Mouse (Mus musculus): ENCODE measurements around the gene Tspan5. TPM values are rescaled to one million over a fixed set of nuclear protein-coding genes. Genes with fewer than 3 reads are reported as not detected.
A peak's percentile ranks its signal among the peaks of the same experiment; 100 is the strongest.

The Tspan5 gene
- polyA plus RNA-seq, 1 experiment from 2014 or later = 60.2 TPM

DNA sequence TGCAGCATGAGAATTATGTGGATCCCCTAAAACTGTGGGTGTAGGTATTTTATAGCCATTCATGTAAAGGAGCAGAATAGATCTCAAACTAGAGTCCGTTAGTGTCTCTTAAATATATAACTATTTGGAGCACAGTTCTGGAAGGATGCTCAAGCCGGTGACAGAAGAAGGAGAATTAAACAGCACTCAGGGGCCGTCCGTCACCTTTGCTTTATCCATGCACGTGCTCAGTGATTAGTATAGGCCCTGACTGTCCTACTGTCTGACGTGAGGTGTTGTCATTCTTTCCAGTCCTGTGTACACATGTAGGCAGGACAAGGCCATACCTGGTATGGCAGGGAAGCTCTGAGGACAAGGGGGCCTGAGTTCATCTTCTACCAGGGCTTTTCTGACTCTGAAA is 116.7 kb downstream of the Tspan5 start:
- Histone ChIP-seq H3K9ac (0 out of 2 replicates have a peak overlapping the region, but pooled peaks have one; percentile 6), H3K27ac (peak overlapping the region; percentile 68), H3K4me3 (no peak overlapping the region), H3K4me2 (no peak overlapping the region), H3K4me1 (peaks cover 81% of the 10 kb centered on the region), H3K27me3 (no peaks in the 10 kb centered on the region), H3K36me3 (ENCODE audit: poor library complexity, severe bottlenecking) (no peaks in the 10 kb centered on the region), H3K9me3 (replicated peaks) (no peaks in the 10 kb centered on the region)
- ATAC-seq = no peak
- 79% methylated on average over 6 of the region's 6 CpGs for WGBS

DNA sequence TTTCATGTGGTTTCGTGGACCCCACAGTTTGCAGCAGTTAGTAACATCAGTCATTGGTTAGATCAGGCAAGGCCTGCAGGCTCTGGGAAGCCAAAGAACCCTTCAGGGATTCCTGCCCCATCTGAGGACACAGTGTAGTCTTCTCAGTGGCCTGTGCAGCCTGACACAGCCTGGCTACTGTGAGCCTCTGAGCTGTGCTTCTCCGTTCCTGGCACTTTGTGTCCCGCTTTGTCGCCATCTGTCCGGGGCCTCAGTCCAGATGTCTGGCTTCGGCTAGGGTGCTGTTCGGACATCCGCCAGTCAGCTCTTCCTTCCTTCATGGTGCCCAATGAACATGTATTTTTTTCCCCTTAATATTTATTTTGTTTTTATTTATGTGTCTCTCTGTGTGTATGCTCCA is 117.2 kb downstream of the Tspan5 start:
- 0 out of 2 replicates have a peak, but pooled peaks have one; percentile 5 for ATAC-seq
- Histone ChIP-seq H3K9ac (0 out of 2 replicates have a peak overlapping the region, but pooled peaks have one; percentile 6), H3K4me1 (peaks cover 75% of the 10 kb centered on the region), H3K36me3 (ENCODE audit: poor library complexity, severe bottlenecking) (no peaks in the 10 kb centered on the region), H3K4me2 (no peak overlapping the region), H3K9me3 (replicated peaks) (no peaks in the 10 kb centered on the region), H3K27ac (peak overlapping the region; percentile 68), H3K27me3 (no peaks in the 10 kb centered on the region), H3K4me3 (no peak overlapping the region)
- 65% methylated on average over 8 of the region's 8 CpGs for WGBS

DNA sequence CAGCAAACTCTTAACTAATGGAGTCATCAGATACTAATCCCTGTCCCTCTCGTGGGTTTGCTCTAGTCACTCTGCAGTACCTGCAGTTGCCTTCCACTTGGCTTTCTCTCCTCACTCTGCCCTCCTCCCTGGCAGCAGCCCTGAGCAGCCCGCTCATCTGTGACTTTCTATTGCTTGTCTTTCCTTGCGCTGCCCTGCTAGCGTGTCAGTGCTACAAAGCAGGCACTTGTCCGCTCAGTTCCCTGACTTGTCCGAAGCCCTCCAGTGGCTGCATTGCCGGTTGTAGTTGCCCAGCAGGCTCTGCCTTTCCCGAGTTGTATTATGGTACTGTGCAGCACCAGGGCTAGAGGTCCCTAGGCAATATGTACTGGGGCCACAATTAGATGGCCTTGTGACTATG is 117.7 kb downstream of the Tspan5 start:
- Histone ChIP-seq H3K27ac (peak overlapping the region; percentile 40; the same call in 1 of the 2 replicates), H3K4me1 (peaks cover 70% of the 10 kb centered on the region), H3K27me3 (no peaks in the 10 kb centered on the region), H3K4me3 (no peak overlapping the region), H3K36me3 (ENCODE audit: poor library complexity, severe bottlenecking) (no peaks in the 10 kb centered on the region), H3K4me2 (no peak overlapping the region), H3K9ac (0 out of 2 replicates have a peak overlapping the region, but pooled peaks have one; percentile 19), H3K9me3 (replicated peaks) (no peaks in the 10 kb centered on the region)
- WGBS = 43% methylated on average over 8 of the region's 8 CpGs
- ATAC-seq = no peak

DNA sequence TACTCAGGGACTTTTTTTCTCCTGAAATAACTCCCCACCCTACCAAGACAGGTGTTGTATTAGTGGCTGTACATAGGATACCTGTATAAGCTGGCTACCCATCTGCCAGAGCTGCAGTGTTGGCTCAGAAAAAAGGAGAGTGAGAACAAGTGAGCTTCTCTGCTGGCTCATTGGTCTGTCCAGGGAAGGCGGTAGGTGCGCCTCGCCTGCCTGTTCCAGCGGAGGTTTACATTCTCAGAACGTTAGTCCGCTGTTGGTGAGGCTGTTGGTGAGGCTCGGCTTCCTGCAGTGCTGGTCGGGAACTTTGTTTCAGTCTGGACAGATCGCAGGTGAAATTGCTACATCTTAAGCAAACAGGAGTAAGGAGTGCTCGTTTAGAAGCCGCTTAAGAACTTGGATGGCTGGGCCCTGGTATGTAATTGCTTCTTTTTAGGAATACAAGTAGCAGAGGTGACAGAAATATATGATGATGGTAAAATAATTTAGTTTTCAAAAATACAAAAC is 118.3 kb downstream of the Tspan5 start:
- H3K27ac ChIP-seq = peak overlapping the region; percentile 40; the same call in 1 of the 2 replicates
- H3K9ac ChIP-seq = no peak overlapping the region
- WGBS = 61% methylated on average over 11 of the region's 11 CpGs
- no peaks in the 10 kb centered on the region for H3K27me3 ChIP-seq
- H3K4me1 ChIP-seq = peaks cover 64% of the 10 kb centered on the region
- no peak overlapping the region for H3K4me2 ChIP-seq
- no peak overlapping the region for H3K4me3 ChIP-seq
- H3K9me3 ChIP-seq (replicated peaks) = no peaks in the 10 kb centered on the region
- no peaks in the 10 kb centered on the region for H3K36me3 ChIP-seq (ENCODE audit: poor library complexity, severe bottlenecking)
- ATAC-seq = no peak

DNA sequence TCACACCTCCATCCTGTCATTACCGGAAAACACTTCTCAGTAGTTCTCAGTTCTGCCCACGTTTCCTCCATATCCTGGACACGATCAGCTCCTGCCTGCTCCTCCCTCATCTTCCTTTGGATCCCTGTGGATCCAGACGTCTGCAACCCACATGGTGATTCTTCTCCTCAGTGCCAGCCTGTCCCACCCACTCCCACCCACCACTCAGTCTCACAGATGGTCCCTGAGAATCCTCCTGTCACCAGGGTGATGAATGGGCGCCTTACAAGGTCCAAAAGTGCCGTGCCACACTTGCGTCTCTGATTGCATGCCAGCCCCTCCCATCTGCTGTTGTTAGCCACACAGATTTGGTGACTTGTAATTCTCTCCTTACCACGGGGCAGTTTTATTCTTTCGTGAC is 119.0 kb downstream of the Tspan5 start:
- Histone ChIP-seq H3K9ac (0 out of 2 replicates have a peak overlapping the region, but pooled peaks have one; percentile 3), H3K4me3 (no peak overlapping the region), H3K4me1 (peaks cover 57% of the 10 kb centered on the region), H3K9me3 (replicated peaks) (no peaks in the 10 kb centered on the region), H3K4me2 (no peak overlapping the region; the same call in 1 of the 2 replicates), H3K36me3 (ENCODE audit: poor library complexity, severe bottlenecking) (no peaks in the 10 kb centered on the region), H3K27ac (no peak overlapping the region; the same call in 1 of the 2 replicates), H3K27me3 (no peaks in the 10 kb centered on the region)
- peak; percentile 48 for ATAC-seq
- 50% methylated on average over 9 of the region's 9 CpGs for WGBS

DNA sequence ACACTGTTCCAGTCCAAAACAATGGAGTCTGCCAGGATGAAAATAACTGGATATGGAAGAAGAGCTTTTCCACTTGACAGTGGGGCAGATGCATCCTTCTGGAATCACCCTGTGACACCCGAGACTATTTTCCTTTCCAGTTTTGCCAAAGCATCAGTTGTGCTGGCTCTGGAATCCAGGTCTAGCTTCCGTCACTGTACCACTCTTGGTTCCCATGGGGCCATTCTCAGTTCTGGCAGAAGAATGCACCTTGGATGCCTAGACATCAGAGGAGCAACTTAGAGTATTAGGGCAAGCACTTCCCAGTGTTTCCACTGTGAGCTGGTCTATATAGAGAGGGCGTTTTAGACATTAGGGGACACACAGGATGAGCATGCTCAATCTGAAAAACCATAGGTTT is 119.6 kb downstream of the Tspan5 start:
- Histone ChIP-seq H3K36me3 (ENCODE audit: poor library complexity, severe bottlenecking) (no peaks in the 10 kb centered on the region), H3K4me2 (no peak overlapping the region), H3K27me3 (no peaks in the 10 kb centered on the region), H3K9ac (no peak overlapping the region), H3K27ac (no peak overlapping the region), H3K4me1 (peaks cover 51% of the 10 kb centered on the region), H3K4me3 (no peak overlapping the region), H3K9me3 (replicated peaks) (no peaks in the 10 kb centered on the region; the same call in 1 of the 2 replicates)
- WGBS = 83% methylated on average over 3 of the region's 3 CpGs
- no peak for ATAC-seq

DNA sequence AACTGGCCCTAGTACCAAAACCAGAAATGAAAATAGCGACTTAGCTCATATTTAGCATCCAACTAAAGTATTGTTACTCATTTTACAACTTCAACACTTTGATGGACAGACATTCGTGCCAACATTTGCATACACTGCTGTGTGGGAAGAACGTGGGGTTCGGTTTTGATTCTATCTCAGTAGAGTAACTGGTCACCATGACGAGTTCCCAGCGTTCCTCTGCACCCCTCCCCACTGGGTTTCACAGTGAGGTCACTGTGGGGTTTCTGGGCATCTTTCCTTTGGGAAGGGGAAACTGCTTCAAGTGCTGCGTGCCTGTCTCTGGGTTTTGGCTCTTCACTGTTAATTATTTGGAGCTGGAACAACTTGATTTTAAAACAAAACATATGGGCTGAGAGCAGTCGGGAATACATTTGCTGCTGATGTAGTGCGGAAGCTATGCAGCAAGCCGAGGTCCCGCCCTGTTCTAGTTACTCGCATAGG is 122.2 kb downstream of the Tspan5 start:
- H3K36me3 ChIP-seq (ENCODE audit: poor library complexity, severe bottlenecking) = no peaks in the 10 kb centered on the region
- H3K4me1 ChIP-seq = peaks cover 34% of the 10 kb centered on the region
- no peak overlapping the region for H3K9ac ChIP-seq
- H3K4me2 ChIP-seq = no peak overlapping the region
- 88% methylated on average over 12 of the region's 12 CpGs for WGBS
- H3K9me3 ChIP-seq (replicated peaks) = no peaks in the 10 kb centered on the region; the same call in 1 of the 2 replicates
- H3K27me3 ChIP-seq = no peaks in the 10 kb centered on the region
- H3K4me3 ChIP-seq = no peak overlapping the region
- no peak overlapping the region for H3K27ac ChIP-seq
- no peak for ATAC-seq

DNA sequence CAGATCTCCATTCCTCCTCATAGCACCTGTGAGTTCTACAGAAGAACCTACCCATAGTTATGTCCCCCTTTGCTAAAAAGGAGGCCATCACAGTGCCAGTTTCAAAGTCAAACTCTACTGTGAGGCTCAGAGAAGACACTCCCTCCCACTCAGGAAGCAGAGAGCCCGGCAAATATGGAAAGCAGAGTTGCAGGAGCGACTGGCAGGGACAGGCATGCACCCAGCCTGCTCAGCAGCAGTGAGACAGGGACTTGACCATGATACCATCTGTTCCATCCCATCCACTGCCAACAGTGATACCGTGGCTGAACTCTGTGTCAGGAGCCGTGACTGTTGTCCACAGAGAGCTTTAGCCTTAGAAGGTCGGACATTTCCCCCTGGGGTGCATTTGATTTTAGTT is 123.3 kb downstream of the Tspan5 start:
- Histone ChIP-seq H3K4me2 (no peak overlapping the region), H3K36me3 (ENCODE audit: poor library complexity, severe bottlenecking) (no peaks in the 10 kb centered on the region), H3K27me3 (no peaks in the 10 kb centered on the region), H3K9me3 (replicated peaks) (no peaks in the 10 kb centered on the region; the same call in 1 of the 2 replicates), H3K4me3 (no peak overlapping the region), H3K4me1 (peaks cover 23% of the 10 kb centered on the region), H3K9ac (no peak overlapping the region), H3K27ac (no peak overlapping the region)
- 87% methylated on average over 5 of the region's 5 CpGs for WGBS
- ATAC-seq = no peak

DNA sequence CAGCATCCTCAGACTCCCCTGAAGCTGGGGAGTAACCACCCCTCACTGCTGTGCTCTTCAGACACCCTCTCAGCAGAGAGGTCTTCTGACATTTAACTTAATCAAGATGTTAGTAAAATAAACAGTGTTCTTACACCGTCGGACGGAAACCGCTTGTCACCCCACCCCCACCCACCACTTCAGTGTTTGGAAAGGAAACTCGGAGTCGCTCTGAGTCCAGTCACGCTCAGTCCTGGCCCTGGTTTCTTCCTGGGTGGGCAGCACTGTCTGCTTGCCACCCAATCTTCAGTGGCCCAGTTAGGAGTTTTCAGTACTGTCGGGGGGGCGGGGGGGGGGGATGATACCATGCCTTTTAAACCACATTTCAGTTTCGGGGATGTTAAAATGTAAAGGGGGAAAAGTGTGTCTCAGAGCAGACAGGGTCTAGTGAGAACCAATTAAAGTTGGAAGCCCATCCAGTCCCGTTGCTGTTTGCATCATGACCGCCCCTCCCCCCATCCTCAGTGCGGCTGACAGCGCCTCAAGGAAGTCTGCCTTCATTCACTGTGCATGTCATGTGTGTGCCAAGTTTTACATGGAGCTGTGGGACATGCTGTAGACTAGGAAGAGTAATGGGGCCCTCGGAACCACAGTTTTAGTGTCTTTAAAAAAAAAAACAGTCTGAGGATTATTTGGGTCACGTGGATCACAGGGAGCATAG is 125.3 kb downstream of the Tspan5 start:
- Histone ChIP-seq H3K36me3 (ENCODE audit: poor library complexity, severe bottlenecking) (no peaks in the 10 kb centered on the region), H3K4me2 (no peak overlapping the region), H3K9me3 (replicated peaks) (no peaks in the 10 kb centered on the region; the same call in 1 of the 2 replicates), H3K9ac (no peak overlapping the region), H3K27me3 (no peaks in the 10 kb centered on the region), H3K4me1 (peaks cover 9% of the 10 kb centered on the region; the same call in 1 of the 2 replicates), H3K27ac (no peak overlapping the region), H3K4me3 (no peak overlapping the region)
- ATAC-seq = peak; percentile 69
- 82% methylated on average over 16 of the region's 16 CpGs for WGBS

DNA sequence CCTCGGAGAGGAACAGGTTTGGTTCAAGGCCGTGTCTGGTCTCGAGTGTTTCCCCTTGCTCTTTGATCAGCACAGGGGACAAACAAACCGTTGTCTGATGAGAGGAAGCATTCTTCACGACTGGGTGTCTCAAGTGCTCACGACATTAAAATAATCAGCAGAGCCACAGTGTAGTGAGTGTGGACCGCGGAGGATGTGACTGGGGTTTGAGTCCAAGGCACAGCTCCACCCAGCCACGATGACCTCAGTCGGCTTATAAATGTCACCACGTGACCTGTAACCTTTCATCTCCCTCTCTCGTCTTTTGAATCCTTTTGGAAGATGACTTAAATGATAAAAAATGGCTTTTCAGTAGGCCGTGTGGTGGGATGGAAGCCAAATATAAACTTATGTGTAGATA is 126.4 kb downstream of the Tspan5 start:
- Histone ChIP-seq H3K4me3 (no peak overlapping the region), H3K4me2 (no peak overlapping the region), H3K36me3 (ENCODE audit: poor library complexity, severe bottlenecking) (peaks cover 5% of the 10 kb centered on the region; the same call in 1 of the 2 replicates), H3K27ac (no peak overlapping the region), H3K4me1 (peaks cover 9% of the 10 kb centered on the region; the same call in 1 of the 2 replicates), H3K27me3 (no peaks in the 10 kb centered on the region), H3K9ac (no peak overlapping the region), H3K9me3 (replicated peaks) (no peaks in the 10 kb centered on the region; the same call in 1 of the 2 replicates)
- no peak for ATAC-seq
- 75% methylated on average over 13 of the region's 13 CpGs for WGBS

DNA sequence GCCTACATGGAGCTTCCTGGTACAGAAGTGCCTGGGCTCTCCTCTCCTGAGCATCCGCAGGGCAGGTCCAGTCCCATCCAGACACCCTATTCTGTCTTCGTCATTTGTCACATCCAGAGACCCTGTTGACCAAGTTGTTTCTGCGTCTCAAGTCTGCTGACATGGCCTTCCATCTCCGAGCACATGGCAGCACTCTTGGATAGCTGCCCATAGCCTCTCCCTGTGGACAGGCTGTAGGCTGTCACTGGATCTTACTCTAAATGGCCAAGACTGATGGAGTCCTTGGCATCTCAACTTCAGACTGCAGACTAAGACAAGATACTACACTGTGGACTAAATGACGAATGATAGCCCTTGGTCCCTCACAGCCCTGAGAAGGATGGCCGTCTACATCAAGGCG is 133.3 kb downstream of the Tspan5 start:
- no peaks in the 10 kb centered on the region for H3K27me3 ChIP-seq
- peaks cover 13% of the 10 kb centered on the region for H3K4me1 ChIP-seq
- H3K4me3 ChIP-seq = no peak overlapping the region
- no peak for ATAC-seq
- no peaks in the 10 kb centered on the region for H3K9me3 ChIP-seq (replicated peaks)
- peaks cover 25% of the 10 kb centered on the region; the same call in 1 of the 2 replicates for H3K36me3 ChIP-seq (ENCODE audit: poor library complexity, severe bottlenecking)
- no peak overlapping the region for H3K4me2 ChIP-seq
- no peak overlapping the region for H3K27ac ChIP-seq
- no peak overlapping the region for H3K9ac ChIP-seq
- 92% methylated on average over 7 of the region's 7 CpGs for WGBS

DNA sequence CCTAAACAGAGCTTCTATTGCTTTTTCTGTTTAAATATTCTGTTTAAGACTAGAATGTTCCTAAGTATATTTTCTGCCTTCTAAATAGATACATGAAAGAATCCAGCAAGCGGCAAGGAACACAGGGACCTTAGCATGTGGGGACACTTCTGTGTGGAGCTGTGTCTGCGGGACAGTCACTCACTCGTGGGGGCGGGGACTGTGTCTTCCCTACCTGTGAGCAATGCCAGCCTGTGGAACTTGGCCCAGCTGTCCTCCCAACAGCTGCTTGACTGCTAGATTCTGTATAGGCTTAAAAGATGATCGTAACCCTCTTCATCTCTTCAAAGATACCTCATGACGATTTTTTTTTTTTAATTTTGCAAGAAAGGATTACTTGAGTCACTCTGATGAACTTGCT is 133.9 kb downstream of the Tspan5 start:
- no peak for ATAC-seq
- Histone ChIP-seq H3K27me3 (no peaks in the 10 kb centered on the region), H3K4me3 (no peak overlapping the region), H3K36me3 (ENCODE audit: poor library complexity, severe bottlenecking) (peaks cover 25% of the 10 kb centered on the region; the same call in 1 of the 2 replicates), H3K27ac (no peak overlapping the region), H3K4me2 (no peak overlapping the region), H3K4me1 (peaks cover 13% of the 10 kb centered on the region), H3K9me3 (replicated peaks) (no peaks in the 10 kb centered on the region), H3K9ac (no peak overlapping the region)
- 92% methylated on average over 6 of the region's 6 CpGs for WGBS
